Mouse (Mus musculus) stomach, embryonic 15.5 days (tissue): ENCODE measurements at regions not wholly inside any gene's neighbourhood (a gene's known extent, or its start where the extent isn't known, plus 50 kb on each side); places are given as distances from the start of the nearest gene placed in this dataset.

Source experiments
- ATAC-seq: fragments of 200-750 bp; cut with Nextera tagmentation; 2 replicates; pipeline ENCODE4 v1.8.0; 2017; ENCODE audit warnings: low read depth, moderate number of reproducible peaks, moderate TSS enrichment; ENCODE audit not compliant: insufficient read depth, low FRiP score
- H3K27ac ChIP-seq: fragments of 300-500 bp; sonication (generic); 2 replicates; pipeline ENCODE4 v1.5.1; 2015; ENCODE audit warnings: mild to moderate bottlenecking, inconsistent platforms
- H3K27me3 ChIP-seq: fragments of 300-500 bp; sonication (generic); replicated peaks from 2 replicates; pipeline ENCODE4 v1.6.1; 2015; ENCODE audit warnings: inconsistent platforms
- H3K36me3 ChIP-seq: fragments of 300-500 bp; sonication (generic); 2 replicates; pipeline ENCODE4 v1.6.1; 2015; ENCODE audit warnings: inconsistent platforms
- H3K4me1 ChIP-seq: fragments of 300-500 bp; sonication (generic); 2 replicates; pipeline ENCODE4 v1.6.1; 2015; ENCODE audit warnings: inconsistent platforms
- H3K4me2 ChIP-seq: fragments of 300-500 bp; sonication (generic); 2 replicates; pipeline ENCODE4 v1.6.1; 2015; ENCODE audit warnings: mild to moderate bottlenecking, inconsistent platforms
- H3K4me3 ChIP-seq: fragments of 300-500 bp; sonication (generic); replicated peaks from 2 replicates; pipeline ENCODE4 v1.5.1; 2015; ENCODE audit warnings: inconsistent platforms
- H3K9ac ChIP-seq: fragments of 300-500 bp; sonication (generic); 2 replicates; pipeline ENCODE4 v1.6.1; 2015; ENCODE audit warnings: inconsistent platforms
- H3K9me3 ChIP-seq: fragments of 300-500 bp; sonication (generic); 2 replicates; pipeline ENCODE4 v1.6.1; 2016; ENCODE audit warnings: inconsistent platforms
- WGBS: fragments of 180-500 bp; shearing (Covaris S2); methylation state at CpG from one replicate; pipeline ENCODE4 v1.1.7; 2015; 5-methylcytosine and 5-hydroxymethylcytosine counted together

DNA sequence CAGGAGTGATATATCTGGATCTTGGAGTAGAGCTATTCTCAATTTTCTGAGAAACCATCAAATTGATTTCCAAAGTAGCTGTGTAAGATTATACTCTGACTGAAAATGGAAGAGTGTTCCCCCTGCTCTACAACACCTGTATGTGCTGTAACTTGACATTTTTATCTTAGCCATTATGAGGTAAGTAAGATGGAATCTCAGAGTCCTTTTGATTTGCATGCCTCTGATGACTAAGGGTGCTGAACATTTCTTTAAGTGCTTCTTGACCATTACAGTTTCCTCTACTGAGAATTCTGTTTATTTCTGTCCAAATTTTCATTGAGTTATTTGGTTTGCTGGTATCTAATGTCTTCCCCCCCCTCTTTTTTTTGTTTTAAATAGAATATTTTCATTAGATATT, 343.0 kb downstream of the Adcyap1 start:
- ATAC-seq = no peak
- H3K9ac ChIP-seq = no peak overlapping the region
- H3K4me3 ChIP-seq = no peak overlapping the region
- H3K36me3 ChIP-seq = no peaks in the 10 kb centered on the region
- no peaks in the 10 kb centered on the region for H3K4me1 ChIP-seq
- H3K27me3 ChIP-seq = no peaks in the 10 kb centered on the region
- H3K27ac ChIP-seq = no peak overlapping the region
- no peaks in the 10 kb centered on the region for H3K9me3 ChIP-seq
- H3K4me2 ChIP-seq = no peak overlapping the region

DNA sequence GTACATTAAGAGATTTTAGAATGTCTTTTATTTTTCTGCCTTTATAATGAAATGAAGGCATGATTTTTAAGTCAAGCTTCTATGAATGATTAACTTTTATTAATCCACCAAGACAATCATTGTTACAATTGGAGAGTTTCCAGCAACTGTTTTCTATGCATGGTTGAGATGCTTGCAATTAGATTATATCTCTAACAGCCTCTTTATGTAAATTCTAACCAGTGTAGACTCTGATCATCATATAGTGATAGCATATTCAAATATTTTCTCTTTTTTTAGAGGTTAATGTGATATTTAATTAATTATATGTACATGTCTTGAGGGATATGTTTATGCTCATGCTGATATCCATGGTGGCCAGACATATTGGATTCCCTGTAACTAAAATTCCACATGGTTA, 351.5 kb downstream of the Adcyap1 start:
- no peak overlapping the region for H3K4me2 ChIP-seq
- no peak for ATAC-seq
- H3K4me1 ChIP-seq = no peaks in the 10 kb centered on the region

DNA sequence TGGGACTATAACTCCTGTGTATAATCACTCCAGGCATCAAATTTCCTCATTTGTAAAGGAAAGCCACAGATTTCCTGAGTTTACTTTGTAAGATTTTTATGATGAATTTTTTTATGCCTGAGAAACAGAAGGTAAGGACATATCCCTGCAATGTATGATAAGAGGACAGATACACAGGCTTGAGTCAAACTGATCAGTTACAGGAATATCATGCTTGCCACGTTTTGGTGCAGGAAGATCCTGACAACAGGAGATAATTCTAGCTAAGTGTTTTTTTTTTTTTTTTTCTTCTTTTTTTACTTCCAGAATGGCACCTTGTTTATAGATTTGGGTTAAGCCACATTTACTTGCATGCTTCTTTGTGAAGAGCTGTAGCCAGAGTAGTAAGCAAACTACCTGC, 357.1 kb downstream of the Adcyap1 start:
- H3K9ac ChIP-seq = no peak overlapping the region
- no peaks in the 10 kb centered on the region for H3K36me3 ChIP-seq
- 38% methylated on average over 1 of the region's 1 CpGs for WGBS

More for the DNA sequence above, 351.5 kb downstream of the Adcyap1 start:
- Histone ChIP-seq H3K36me3 (no peaks in the 10 kb centered on the region), H3K4me3 (no peak overlapping the region), H3K27ac (no peak overlapping the region), H3K9me3 (no peaks in the 10 kb centered on the region), H3K27me3 (no peaks in the 10 kb centered on the region), H3K9ac (no peak overlapping the region)

DNA sequence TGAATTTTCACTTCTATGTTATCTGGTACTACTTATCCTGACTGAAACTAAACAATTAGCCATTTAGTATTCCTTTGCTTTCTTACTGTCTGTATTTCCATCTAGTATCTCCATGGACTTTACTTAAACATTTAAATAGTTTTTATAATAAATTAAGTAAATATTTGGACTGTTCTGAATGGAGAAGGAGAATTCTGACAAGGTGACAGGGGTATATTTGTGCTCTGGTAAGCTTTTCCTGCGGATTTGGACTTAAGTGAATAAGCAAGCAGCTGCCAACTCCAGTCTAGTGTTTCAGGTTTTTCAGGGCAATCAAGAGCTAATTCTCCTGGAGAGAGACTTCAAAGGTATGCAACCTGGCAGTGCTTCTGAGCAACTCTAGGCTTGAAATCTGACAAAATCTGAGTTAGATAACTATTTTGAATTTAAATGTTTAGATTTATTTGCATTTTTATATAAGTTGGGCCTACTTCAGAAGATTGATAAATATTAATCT, 364.5 kb downstream of the Adcyap1 start:
- ATAC-seq = peak; percentile 82
- WGBS = 15% methylated on average over 1 of the region's 1 CpGs
- no peaks in the 10 kb centered on the region for H3K4me1 ChIP-seq

More for the DNA sequence above, 357.1 kb downstream of the Adcyap1 start:
- Histone ChIP-seq H3K9me3 (no peaks in the 10 kb centered on the region), H3K4me1 (no peaks in the 10 kb centered on the region), H3K4me2 (no peak overlapping the region), H3K27me3 (no peaks in the 10 kb centered on the region), H3K4me3 (no peak overlapping the region), H3K27ac (no peak overlapping the region)
- no peak for ATAC-seq

DNA sequence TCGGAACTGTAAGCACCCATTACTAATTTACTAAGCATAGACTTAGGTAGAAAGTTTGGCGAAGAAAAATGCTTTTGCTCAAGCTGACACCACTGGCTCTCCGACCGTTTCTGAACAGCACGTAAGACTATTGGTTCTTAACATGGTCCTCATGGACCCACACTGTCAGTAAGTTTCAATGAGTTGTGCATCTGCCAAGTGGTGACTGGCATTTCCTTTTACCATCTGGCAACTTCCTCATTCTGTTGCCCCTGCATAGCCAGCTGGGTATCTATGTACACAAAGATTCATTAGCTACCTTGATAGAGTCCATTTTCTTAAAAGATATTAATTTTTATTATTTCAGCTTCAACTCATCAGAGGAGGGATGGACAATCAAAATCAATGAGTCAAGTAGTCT, 381.2 kb downstream of the Adcyap1 start:
- no peak overlapping the region for H3K27ac ChIP-seq
- H3K9ac ChIP-seq = no peak overlapping the region
- no peaks in the 10 kb centered on the region for H3K9me3 ChIP-seq
- no peaks in the 10 kb centered on the region for H3K36me3 ChIP-seq
- H3K4me3 ChIP-seq = no peak overlapping the region
- no peak overlapping the region for H3K4me2 ChIP-seq
- H3K4me1 ChIP-seq = no peaks in the 10 kb centered on the region
- H3K27me3 ChIP-seq = no peaks in the 10 kb centered on the region
- WGBS = 91% methylated on average over 5 of the region's 5 CpGs
- no peak for ATAC-seq

More for the DNA sequence above, 364.5 kb downstream of the Adcyap1 start:
- H3K4me2 ChIP-seq = no peak overlapping the region
- no peaks in the 10 kb centered on the region for H3K27me3 ChIP-seq
- H3K9ac ChIP-seq = no peak overlapping the region
- no peak overlapping the region for H3K27ac ChIP-seq
- H3K9me3 ChIP-seq = no peaks in the 10 kb centered on the region
- H3K36me3 ChIP-seq = no peaks in the 10 kb centered on the region
- H3K4me3 ChIP-seq = no peak overlapping the region

DNA sequence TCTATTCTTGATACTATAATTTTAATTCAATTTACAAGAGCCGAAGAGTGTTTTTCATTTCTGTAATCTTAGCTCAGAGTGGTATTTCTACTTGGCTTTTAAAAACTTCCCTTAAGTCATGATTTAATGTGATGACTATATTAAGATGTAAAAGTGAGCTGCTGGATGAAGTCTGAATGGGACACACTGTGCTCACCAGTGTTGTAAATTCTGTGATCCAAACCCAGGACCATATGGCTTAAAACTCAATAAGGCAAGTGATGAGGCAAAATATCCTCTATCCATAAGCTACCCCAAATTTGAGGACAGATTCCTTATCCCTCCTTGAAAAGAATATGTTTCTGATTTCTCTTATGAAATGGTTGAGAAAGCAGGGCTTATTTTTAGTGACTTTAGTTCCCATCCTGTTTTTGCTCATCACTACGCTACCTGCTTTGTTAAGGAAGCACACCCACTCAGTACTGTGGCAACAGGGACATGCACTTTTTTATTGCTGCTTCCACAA, 399.4 kb downstream of the Adcyap1 start:
- no peak overlapping the region for H3K9ac ChIP-seq
- no peak overlapping the region for H3K4me2 ChIP-seq
- H3K36me3 ChIP-seq = no peaks in the 10 kb centered on the region
- 88% methylated on average over 2 of the region's 2 CpGs for whole genome bisulfite sequencing
- no peaks in the 10 kb centered on the region for H3K4me1 ChIP-seq
- no peak for ATAC-seq
- no peak overlapping the region for H3K4me3 ChIP-seq
- H3K27ac ChIP-seq = no peak overlapping the region
- H3K9me3 ChIP-seq = no peaks in the 10 kb centered on the region
- no peaks in the 10 kb centered on the region for H3K27me3 ChIP-seq

DNA sequence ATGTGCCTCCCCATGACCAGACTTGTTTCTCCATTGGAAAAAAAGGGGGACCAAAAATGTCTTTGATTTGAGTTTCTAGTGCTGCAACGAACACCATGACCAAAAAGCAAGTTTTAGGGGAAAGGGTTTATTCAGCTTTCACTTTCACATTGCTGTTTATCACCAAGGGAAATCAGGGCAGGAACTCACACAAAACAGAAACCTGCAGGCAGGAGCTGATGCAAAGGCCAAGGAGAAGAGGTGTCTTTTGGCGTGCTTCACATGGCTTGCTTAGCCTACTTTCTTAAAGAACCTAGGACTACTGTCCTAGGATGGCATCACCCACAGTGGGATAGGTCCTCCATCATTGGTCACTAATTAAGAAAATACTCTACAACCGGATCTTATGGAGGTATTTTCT, 401.4 kb downstream of the Adcyap1 start:
- Histone ChIP-seq H3K9ac (no peak overlapping the region), H3K36me3 (no peaks in the 10 kb centered on the region), H3K4me1 (no peaks in the 10 kb centered on the region), H3K9me3 (no peaks in the 10 kb centered on the region), H3K4me2 (no peak overlapping the region), H3K27ac (no peak overlapping the region), H3K4me3 (no peak overlapping the region), H3K27me3 (no peaks in the 10 kb centered on the region)
- no peak for ATAC-seq
- WGBS = 78% methylated on average over 3 of the region's 3 CpGs

DNA sequence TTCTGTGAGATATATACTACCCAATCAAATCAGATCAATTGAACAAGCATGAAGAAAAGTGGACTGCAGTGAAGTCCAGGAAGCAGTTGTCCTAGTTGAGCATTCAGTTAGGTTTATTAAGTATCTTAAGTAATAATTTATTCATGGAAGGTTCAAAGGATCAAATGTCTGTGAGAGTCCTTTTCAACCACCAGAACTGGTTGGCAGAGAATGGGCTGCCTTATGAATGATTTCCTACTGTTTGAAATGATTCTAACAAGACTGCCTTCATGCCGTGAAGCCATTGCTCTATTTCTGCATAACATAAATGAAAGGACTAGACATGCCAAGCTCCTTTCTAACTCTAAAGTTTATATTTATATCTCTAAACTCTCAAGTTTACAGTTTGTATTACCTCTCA, 410.4 kb downstream of the Adcyap1 start:
- no peak overlapping the region for H3K9ac ChIP-seq
- 69% methylated on average over 1 of the region's 1 CpGs for WGBS
- H3K27ac ChIP-seq = no peak overlapping the region
- ATAC-seq = no peak
- H3K9me3 ChIP-seq = no peaks in the 10 kb centered on the region
- H3K4me2 ChIP-seq = no peak overlapping the region
- H3K27me3 ChIP-seq = no peaks in the 10 kb centered on the region
- no peaks in the 10 kb centered on the region for H3K4me1 ChIP-seq
- H3K4me3 ChIP-seq = no peak overlapping the region
- H3K36me3 ChIP-seq = no peaks in the 10 kb centered on the region

DNA sequence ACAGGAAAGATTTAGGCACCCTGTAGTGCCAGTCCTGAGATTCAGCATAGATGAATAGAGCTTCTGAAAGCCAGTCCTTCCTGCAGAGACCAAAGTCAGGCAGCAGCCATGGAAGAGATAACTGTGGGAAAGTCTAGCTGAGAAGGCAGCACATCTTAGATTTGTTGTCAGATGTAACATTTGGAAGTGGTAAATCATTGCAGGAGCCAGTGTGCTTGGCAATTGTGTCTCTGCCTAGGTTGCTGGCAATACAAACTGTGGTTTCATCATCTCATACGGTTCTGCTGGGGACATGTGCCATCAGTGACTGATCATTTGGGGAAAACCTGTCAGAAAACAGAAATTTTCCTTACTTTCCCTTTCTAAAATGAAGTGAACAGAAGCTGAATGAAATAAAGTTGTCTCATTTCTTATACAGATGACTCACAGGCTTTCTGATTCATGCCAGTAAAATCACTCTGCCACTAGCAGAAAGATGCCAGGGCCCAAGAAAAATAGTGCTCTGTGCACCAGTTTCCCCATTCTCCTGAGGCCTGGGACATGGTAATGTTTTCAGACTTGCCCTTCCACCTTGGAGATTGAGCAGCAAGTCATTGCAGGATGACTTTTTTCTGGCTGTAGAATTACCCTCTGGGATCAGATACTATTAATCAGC, 411.3 kb downstream of the Adcyap1 start:
- no peaks in the 10 kb centered on the region for H3K9me3 ChIP-seq
- H3K9ac ChIP-seq = no peak overlapping the region
- H3K4me3 ChIP-seq = no peak overlapping the region
- H3K27me3 ChIP-seq = no peaks in the 10 kb centered on the region
- no peaks in the 10 kb centered on the region for H3K36me3 ChIP-seq
- H3K27ac ChIP-seq = no peak overlapping the region
- 57% methylated on average over 1 of the region's 1 CpGs for WGBS
- H3K4me1 ChIP-seq = no peaks in the 10 kb centered on the region
- H3K4me2 ChIP-seq = no peak overlapping the region
- no peak for ATAC-seq
